Mouse (Mus musculus) small intestine, adult 2 months (tissue): ENCODE measurements around the gene Olfr555.

Experiments
- CTCF ChIP-seq: fragments of 200-500 bp; IDR thresholded peaks from 2 replicates; pipeline ENCODE4 v1.5.1; 2012; ENCODE audit warnings: low read depth, mild to moderate bottlenecking, control low read depth, inconsistent platforms, low read length, moderate library complexity, mixed read lengths; ENCODE audit not compliant: insufficient replicate concordance, insufficient read length; ENCODE audit errors: extremely low read depth
- POLR2A ChIP-seq: fragments of 200-500 bp; IDR thresholded peaks from 2 replicates; pipeline ENCODE4 v1.6.1; 2012; ENCODE audit warnings: low read depth, mild to moderate bottlenecking, control low read depth, inconsistent platforms, low read length, moderate library complexity

DNA sequence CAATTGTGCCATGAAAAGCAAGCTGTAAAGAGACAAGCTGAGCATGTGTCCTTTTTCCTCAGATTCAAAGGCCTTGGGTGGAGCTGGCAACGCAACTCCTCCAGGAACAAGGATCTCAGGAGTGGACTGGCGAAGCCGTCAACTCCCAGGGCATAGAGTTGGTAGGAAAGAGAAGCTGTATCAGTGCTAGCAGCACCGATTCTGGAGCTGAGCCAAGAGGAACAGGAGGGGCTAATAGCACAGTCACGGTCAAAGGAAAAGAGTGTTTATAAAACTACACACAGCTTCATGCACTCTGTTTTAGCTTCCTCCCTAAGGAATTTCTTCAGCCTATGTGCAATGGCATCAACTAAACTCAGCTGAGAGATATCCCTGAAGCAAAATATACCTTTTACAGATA lies 39.0 kb upstream of the Olfr555 start:
- no peak for TF ChIP-seq CTCF
- TF ChIP-seq POLR2A: no peak
